ENCODE assay signal across 13 mouse cellular contexts in genomic region chr2:138473407-138473806, GRCm38 (mm10).
"Had no signal": no experiment of that assay in that cellular context is flagged by ENCODE, and none has a peak within 500 bp of the region (broad histone marks: within the 10 kb centered on the region; RNA-seq: fewer than 3 reads in every experiment).

No protein-coding gene starts in this region.

- ATAC-seq: midbrain, embryonic 13.5 days; midbrain, embryonic 15.5 days had no signal

- H3K36me3 ChIP-seq: midbrain, embryonic 13.5 days; midbrain, embryonic 15.5 days; neural tube, embryonic 12.5 days; stomach, embryonic 15.5 days had no signal

- H3K9ac ChIP-seq: lung, embryonic 14.5 days; midbrain, embryonic 13.5 days; midbrain, embryonic 15.5 days; neural tube, embryonic 12.5 days; stomach, embryonic 15.5 days had no signal

- H3K27me3 ChIP-seq: midbrain, embryonic 13.5 days; midbrain, embryonic 15.5 days; neural tube, embryonic 12.5 days; stomach, embryonic 15.5 days had no signal

- H3K4me1 ChIP-seq: midbrain, embryonic 13.5 days; midbrain, embryonic 15.5 days; neural tube, embryonic 12.5 days; stomach, embryonic 15.5 days had no signal

- H3K9me3 ChIP-seq: midbrain, embryonic 13.5 days; midbrain, embryonic 15.5 days; neural tube, embryonic 12.5 days; stomach, embryonic 15.5 days had no signal

- DNase-seq: lung, adult 18-20 months; lung, embryonic 14.5 days; lung, postnatal 10 days; lung, postnatal 4 days; right cerebral cortex, postnatal 14 days; thymus, adult 18-20 months; thymus, postnatal 14 days; thymus, postnatal 36 days had no signal

- H3K4me2 ChIP-seq: lung, embryonic 14.5 days; midbrain, embryonic 11.5 days; midbrain, embryonic 13.5 days; midbrain, embryonic 15.5 days; neural tube, embryonic 12.5 days; stomach, embryonic 15.5 days had no signal

- H3K27ac ChIP-seq: midbrain, embryonic 13.5 days; midbrain, embryonic 15.5 days; neural tube, embryonic 12.5 days; stomach, embryonic 15.5 days had no signal

- H3K4me3 ChIP-seq: midbrain, embryonic 13.5 days; midbrain, embryonic 15.5 days; neural tube, embryonic 12.5 days; stomach, embryonic 15.5 days had no signal
